Mouse (Mus musculus) adrenal gland, postnatal 36 days (tissue): ENCODE data around the gene Spata7. TPM values are rescaled to one million over a fixed set of nuclear protein-coding genes. Genes with fewer than 3 reads are reported as not detected.
"Not testable (repeated sequence)": the region's sequence is repeated elsewhere in the genome, so short reads cannot be mapped to it uniquely, and the experiment has no call there.

Experiments used
- DNase-seq, 2 experiments: peaks; one replicate each; pipeline ENCODE4 v3.0.0; 2021; ENCODE audit warnings: mixed read lengths in 1 of 2
- long read RNA-seq, 2 experiments: library from polyadenylated mRNA; stranded (forward); transcript quantifications; one replicate each; pipeline ENCODE4 v2.0.0; 2021; ENCODE audit warnings: borderline sequencing depth in 2 of 2
- total RNA-seq, 2 experiments: library from RNA; stranded (reverse); gene quantifications; 2 replicates each; pipeline ENCODE4 v1.2.3; 2021

Spata7 gene
- 1 to 10 TPM; 8.4 to 9.8 TPM for total RNA-seq
- long read RNA-seq, experiment 1, partial matches to known transcripts: 0 of 5 reads
- long read RNA-seq, experiment 1, other reads (novel, unspliced or antisense): 1 of 5 reads
- long read RNA-seq, experiment 2, partial matches to known transcripts: 0 of 2 reads
- long read RNA-seq, experiment 2, other reads (novel, unspliced or antisense): 1 of 2 reads

DNA sequence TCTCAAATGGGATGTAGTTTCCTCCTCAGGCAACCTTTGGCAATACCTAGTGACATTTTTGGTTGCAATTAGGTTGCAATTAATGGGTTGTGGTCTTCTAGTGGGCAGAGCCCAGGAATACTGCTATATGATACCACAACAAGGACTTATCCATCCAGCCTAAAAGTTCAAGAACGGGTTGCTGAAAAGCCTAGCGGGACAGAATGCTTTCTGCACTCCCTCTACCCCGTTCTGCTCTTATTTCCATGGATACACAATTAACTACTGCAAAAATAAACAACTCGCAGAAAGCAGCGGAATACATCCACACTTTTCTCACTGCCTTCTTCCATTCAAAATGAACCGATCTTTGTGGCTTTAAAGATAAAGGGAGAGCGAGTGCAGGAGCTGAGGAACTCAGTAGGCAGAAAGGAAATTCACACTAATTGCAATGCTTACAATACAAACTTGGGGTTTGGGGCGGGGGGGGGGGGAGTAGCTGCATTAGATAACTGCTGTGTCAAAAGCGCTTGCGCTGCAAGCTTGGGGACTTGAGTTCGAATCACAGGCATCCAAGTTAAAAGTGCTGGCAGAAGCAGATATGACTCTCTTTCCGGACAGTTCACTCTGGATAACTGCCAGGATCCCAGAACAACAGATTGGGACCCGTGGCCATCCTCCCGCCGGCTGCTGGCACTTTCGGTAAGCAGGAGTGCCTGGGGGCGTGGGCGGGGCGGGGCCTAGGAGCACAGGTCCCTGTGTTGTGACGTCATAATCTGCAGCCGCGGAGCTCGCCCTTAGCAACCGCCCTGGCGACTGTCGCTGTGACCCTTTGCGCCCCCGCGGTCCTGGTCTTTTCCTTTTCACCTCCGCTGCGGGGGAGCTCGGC lies at the start of gene Spata7:
Gene Spata7 (plus strand): TSS at position 766 of the 868 bp plus-strand sequence.
- peak; percentile 85 to 92 for DNase-seq

DNA sequence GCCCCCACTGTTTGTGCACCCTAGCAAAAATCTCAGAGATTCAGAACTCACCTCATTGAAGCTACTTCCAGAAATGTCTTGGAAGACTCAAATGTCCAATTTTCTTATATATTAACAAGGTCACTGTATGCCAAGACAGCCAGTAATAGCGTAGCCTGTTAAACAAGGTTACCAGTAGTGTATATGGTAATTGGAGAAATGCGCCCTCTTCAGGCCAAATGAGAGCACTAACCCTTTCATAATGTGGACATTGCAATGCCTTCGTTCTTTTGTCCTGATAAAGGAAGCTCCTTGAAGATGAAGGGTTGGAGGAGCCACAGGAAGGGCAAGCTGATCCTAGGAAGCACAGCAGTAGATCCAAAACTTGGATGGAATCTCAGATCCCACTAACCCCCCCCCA lies 42.7 kb upstream of the Spata7 start:
- no peak for DNase-seq

DNA sequence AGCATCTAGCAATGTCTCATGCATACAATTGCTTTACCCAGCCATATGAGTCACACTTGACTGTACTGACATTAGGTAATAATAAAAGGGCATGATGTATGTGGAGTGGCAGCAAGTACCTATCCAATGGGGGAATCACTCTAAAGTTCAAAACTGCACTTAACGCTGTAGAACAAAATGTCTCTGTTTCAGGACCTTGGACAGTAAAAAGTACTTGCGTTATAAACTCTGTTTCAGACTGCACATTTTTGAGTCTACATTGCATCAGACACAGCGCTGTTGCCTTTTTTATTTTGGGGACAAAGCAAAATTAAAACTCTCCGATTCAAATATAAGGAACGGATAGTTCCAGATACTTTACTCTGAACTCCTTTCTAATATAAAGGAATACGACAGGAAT lies 39.4 kb upstream of the Spata7 start:
- DNase-seq: no peak

DNA sequence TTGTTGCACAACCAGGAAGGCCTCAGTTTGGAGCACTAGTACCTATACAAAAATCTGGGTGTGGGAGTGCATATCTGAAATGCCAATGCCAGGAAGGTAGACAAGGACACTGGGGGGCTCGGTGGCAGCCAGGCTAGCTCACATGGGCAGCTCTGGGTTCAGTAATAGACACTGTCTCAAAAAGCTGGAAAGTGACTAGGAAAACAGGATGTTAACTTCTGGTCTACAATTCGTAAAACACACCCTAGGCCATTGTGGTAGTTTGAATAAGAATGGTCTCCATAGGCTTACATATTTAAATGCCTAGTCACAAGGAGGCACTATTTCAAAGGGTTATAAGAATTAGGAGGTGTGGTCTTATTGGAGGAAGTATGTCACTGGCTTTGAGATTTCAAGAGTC lies 36.9 kb upstream of the Spata7 start:
- no peak for DNase-seq

DNA sequence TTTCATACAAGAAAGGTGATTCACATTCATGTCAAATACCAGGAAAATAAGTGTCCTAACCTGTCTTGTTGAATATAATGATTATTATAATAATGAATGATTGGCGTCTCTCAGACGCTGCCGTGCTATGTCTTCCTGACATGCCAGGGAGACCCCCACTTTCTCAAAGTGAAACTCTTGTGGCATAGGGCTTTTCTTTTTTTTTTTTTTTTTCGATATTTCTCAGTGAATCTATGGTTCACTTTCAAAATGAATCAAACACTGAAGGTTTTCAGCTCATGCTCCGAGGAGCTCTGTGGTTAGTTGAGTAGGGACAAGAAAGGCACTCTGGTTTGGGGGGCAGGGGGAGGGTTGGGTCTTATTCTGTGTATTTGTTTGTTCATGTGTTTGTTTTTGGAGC lies 27.1 kb upstream of the Spata7 start:
- DNase-seq: no peak

DNA sequence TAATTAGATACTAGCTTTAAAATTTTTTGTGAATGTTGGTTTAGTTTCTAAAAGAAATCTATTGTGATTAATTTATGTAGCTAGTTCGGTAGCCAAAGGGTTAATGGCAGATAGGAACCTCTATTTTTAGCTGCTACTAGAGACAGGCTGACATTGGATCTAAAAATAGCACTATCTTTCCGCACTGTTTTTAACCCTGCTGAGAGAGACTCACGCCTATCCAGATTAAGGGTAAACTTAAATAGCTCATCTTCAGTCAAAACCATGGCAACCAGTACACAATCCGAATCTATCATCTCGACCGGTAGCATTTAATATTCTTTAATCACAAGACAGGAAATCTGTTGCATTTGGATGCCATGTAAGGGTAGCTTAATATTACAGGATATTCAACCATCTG lies 25.8 kb upstream of the Spata7 start:
- DNase-seq: no peak

DNA sequence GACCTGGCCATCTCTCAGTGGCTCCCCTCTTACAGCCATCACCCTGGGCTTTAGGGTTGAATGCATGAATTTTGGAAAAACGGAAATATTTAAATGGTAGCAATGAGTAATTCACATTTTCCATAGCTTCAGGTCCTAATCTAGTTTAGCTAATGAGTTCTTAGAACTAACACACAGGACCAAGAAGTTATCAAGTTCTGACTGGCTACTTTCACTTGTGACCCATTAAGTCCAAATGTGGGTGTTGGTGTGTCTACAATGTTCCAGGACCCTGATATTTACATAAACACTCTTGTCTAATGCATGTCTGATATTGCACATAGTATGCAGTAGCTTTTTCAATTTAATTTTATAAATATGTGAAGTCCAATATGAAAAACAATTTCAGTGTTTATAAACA lies 22.7 kb upstream of the Spata7 start:
- no peak for DNase-seq

DNA sequence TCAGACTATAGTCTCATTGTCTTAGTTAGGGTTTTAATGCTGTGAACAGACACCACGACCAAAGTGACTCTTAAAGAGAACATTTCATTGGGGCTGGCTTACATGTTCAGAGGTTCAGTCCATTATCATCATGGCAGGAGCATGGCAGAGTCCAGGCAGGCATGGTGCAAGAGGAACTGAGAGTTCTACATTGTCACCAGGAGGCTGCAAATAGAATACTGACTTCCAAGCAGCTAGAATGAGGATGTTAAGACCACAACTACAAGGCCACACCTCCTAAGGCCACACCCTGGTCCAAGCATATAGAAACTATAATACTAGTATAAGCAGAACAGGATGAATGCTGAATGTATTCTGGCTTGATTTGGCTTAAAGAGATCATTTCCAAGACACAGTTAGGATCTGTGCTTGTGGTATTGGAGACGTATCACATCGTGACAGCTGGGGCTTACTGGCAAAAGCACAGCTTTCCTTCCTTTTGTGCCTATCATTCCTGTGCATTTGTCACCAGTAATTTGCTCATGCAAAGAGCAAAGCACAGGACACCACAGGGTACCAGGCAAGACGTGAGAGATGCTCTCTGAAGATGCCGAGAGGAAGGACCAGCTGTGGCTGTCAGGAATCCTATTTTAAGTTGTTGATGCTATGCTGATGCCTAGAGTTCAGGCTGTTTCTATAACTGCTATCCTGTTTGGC lies 21.2 kb upstream of the Spata7 start:
- no peak for DNase-seq

DNA sequence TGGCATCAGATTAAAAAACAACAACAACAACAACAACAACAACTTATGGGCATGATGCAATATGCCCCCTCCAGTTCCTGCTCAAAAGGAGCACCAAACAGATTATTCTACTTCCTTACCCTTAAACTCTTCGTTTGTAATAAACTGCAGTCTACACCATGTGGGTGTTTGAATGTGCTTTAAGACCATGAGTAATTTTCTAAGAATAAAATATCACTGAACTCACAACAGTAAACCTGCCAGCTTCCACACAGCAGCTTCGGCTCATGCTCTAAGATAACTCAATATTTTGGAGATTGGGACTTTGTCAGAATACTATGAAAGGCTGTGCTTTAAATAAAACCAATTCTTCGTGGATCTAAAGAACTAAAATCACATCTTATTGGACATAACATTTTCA lies 17.6 kb upstream of the Spata7 start:
- DNase-seq: no peak

DNA sequence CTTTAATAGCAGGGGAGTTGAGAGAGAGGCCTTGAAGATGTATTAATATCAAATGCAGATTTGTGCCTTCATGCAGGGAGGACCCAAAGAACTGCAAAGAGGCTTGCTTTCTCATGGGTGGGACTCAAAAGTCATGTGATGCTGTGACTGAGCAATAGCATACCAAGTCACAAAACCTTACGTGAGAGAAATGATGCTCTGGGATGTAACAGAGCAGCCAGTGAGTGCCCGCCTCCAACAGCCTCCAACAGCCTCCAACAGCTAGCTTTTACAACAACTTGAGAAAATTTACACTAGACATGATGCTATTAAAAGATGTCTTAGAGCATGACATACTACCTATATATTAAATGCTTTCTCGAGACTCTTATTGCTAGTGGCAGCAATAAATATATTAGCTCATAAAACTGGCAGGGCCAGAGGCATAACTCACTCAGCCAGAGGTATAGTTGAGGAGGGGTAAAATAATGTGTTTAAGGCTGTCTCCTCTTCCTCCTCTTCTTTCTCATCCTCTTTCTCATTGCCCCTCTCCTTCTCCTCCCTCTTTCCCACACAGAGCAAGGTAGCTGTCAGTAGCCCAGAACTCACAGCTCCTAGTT lies 12.9 kb upstream of the Spata7 start:
- no peak for DNase-seq

DNA sequence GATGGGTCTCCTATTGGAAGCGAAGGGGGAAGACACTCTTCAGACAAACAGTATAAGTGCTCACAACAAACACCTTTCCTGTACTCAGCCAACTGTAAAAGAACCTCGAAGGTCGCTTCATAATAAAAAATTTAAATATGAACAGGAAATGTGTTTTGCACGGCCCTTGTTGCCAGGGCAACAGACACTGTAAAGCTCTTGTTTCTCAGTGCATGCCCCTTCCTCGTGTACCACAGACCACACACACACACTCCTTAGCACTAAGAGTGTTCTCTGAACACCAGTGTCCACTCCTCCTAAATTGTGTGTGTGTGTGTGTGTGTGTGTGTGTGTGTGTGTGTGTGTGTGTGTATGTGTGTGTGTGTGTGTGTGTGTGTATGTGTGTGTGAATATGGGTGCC lies 12.2 kb upstream of the Spata7 start:
- no peak for DNase-seq

DNA sequence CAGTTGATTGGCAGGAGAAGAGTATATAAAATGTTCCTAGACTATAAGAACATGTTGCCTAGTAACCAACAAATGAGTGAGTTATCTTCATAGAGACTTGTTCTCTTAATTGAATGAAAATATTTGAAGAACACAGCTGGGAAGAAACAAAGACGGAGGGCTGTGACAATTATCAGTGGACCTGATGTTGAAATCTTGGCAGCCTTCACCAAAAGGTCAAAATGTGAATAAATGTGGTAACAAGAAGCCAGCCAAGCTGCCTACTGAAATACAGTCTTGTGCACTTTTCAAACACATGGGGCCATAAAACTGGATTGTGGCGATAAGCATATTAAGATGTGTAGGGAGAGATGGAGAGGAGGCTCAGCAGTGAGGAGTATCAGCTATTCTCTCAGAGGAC lies 8.5 kb upstream of the Spata7 start:
- DNase-seq: peak; percentile 17 to 18

DNA sequence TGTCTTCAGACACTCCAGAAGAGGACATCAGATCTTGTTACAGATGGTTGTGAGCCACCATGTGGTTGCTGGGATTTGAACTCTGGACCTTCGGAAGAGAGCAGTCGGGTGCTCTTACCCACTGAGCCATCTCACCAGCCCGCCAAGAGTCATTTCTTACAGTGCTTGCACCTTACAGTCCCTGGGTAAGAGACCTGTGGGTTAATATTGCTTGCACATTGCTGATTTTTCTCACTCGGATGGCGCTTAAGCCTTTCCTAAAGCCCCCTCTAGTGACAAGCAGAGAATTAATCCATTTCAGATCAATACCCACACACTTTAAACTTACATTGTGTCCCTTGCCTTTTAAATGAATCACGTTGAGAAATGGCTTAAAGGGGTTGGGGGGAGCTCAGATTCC lies 7.0 kb upstream of the Spata7 start:
- not testable (repeated sequence) for DNase-seq

DNA sequence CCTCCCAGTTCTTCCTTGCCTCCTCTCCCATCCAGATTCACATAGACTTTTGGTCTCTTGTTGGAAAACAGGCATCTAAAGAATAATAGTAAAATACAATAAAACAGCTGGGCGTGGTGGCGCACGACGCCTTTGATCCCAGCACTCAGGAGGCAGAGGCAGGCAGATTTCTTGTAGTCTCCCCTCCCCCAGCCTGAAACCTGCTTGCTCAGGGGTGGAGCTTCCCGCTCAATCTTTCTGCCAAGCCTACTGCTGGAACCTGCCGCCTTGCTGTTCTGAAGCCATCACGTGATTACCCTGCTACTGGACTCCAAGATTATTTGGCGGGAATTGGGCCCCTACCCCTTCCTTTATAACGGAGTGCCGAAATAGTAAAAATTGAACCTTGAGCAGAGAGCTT lies 4.7 kb upstream of the Spata7 start:
- not testable (repeated sequence) for DNase-seq

DNA sequence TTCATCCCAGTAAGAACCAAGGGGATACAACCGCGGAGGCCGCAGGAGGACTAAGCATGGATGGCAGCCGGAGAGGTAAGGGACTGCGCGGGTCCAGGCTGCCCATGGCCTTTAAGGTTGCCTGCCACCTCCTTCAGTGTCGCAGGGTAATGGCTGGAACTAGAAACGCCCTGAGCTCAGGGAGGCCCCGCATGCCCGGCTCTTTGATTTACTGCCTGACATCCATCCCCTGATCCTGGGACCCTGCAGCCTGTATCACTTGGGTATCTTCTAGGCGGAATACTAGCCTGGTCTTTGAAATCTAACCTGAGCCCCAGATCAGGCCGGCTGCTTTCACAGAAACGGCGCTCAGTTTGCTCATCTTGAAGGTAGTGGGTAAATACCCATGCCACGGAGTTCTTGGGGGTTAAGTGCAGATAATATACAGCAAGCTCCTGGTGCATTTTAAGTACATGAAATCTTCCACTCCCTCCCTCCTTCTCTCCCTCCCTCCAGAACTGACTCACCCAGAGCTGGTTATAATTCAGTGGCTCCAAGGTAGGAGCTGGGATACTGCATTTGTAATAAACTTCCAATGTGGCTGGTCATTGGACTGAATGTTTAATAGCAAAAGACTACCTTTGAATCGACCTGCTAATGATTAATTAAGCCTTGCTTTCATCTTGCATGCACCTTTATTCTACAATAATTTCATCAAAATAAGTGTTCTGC lies 458 bp downstream of the Spata7 start:
- no peak for DNase-seq

DNA sequence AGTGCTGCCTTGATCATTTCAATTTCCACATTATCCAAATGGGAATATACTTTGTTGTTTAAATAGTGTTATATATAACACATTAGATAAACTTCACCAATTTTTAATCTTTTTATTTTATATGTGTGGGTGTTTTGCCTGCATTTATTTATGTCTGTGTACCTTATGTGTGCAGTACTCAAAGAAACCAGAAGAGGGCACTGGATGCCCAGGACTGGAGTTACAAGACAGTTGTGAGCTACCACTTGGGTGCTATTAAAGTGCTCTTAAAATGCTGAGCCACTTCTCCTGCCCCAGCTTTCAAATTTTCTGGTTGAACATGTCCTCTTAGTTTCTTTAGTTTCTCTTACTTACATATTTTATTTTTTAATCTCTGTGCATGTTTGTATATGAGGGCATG lies 16.9 kb downstream of the Spata7 start:
- DNase-seq: no peak

DNA sequence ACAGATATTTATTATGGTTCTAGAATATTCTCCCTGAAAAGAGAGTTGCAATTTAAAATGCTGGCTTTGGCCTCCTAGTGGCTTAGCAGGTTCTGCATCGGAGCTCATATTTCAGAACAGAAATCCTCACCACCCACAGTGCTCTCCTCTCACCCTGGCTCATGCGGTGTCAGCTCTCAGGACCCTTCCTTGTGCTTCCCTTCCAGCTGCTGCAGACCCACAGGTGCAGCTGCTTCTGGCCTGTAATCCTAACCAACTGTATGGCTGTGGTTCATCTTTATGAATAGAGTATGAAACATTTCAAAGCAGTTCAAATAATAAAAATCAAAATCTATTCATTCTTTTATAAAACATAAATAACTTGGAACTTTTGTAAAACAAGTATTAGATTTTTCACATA lies 28.9 kb downstream of the Spata7 start:
- DNase-seq: no peak

DNA sequence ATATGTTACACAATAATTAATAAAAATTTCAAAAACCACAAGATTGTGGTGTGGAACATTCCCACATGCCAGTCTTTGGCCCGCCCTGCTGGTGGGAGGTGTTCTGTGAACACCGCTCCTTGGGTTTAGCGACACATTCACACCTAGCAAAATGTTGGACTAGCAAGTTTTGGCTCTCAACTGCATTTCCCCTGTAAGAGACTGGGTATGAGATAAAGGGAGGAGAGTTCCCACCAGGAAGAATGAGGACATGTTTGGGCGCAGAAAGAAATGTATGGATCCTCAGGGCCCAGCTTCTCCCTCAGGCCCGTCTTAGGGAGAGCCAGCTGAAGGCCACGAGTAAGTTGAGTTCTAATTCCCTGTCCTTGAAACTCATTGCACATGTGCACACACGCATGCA lies 34.7 kb downstream of the Spata7 start:
- no peak for DNase-seq

DNA sequence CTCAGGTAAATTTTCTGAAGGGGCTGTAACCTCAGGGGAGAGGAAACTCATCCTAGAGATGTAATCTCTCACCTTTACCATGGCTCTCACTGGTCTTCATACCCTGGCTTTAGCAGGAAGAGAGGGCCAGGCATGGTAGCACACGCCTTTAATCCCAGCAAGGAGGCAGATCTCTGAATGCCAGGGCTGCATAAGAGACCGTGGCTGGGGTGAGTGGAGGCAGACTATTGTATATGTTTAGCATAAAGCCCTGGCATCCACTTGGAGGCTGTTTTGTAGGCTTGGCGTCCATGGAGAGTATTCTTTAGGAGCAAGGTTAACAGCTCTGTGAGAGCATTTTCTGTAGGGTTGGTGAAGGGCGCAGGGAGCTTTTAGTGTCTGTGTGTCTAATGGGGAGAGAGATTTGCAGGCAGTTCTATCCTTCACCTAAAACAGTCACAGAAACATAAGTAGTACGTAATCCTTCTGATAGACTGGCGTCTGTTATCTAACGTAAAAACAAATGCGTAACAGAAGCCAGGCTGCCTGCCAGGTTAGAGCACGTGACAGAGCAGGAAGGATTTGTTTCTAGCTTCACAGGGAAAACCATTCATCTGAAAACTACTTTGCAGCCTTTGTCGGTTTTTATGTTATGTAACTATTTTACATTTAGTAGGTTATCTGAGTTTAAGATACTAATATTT lies 40.3 kb downstream of the Spata7 start:
- peak; percentile 85 to 87 for DNase-seq

DNA sequence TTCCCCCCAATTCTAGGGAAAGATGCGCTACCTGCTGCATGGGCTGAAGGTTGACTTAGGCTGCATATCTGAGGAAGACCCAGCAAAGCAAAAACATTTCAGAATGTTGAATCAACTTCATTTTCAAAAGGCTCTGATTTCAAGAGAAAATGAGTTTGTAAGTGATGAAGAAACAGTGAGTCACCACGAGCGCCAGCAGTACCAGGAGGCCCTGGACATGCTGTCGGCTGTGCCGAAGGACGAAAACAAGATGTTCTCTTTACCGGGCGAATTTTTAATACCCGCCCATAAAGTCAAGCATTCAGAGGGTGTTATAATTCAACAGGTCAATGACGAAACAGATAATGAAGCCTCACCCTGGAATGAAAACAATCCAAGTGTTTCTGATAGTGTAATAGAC lies 41.1 kb downstream of the Spata7 start:
- peak; percentile 41 to 50 for DNase-seq

DNA sequence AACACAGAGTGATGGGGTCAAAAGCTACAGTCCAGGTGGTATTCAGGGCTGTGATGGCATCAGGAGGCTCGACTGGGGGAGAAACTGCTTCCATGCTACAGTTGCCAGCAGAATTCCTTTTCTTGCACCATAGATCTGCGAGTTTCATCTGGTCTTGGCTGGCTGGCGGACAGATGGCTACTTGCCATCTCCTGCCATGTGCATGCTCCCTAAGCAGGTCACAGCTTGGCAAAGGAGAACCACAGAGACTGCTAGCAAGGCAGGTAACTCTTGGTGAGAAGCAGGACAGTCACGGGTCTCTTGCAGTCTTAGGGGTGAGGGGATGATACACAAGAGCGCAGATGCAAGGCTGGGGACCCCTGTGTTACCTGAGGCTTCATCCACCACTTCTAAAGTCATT lies 41.9 kb downstream of the Spata7 start:
- peak; percentile 33 to 63 for DNase-seq

DNA sequence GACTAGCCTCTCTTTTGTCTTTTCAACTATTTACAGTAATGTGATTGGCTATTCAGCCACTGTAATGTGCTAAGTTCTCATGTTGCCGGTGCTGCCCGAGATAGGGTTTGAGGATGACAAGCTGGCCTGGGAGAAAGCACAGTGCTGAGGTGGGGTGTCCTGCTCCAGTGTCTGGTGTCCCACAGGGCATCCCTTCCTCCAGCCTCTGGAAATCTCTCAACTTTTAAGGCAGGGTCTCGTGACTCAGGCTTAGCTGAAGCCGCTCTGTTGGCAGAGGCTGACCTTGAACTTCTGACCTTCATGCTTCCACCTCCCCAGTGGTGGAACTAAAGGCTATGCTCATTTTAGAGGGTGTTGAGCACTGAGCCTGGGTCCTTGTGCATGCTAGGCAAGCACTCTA lies 42.5 kb downstream of the Spata7 start:
- no peak for DNase-seq
